Mouse (Mus musculus) limb, embryonic 10.5 days (tissue): Measurements from ENCODE around the gene Slc19a1. TPM values are rescaled to one million over a fixed set of nuclear protein-coding genes. Genes with fewer than 3 reads are reported as not detected.
A peak's percentile ranks its signal among the peaks of the same experiment; 100 is the strongest.

Experiments used
- DNase-seq: peaks from one replicate; pipeline ENCODE4 v3.0.0-alpha.2; 2017; ENCODE audit warnings: low spot score
- H3K27ac ChIP-seq: fragments of 300-500 bp; sonication (generic); 2 replicates; pipeline ENCODE4 v1.5.1; 2016; ENCODE audit warnings: mild to moderate bottlenecking
- H3K27me3 ChIP-seq: fragments of 300-500 bp; sonication (generic); 2 replicates; pipeline ENCODE4 v1.6.1; 2016; ENCODE audit warnings: low read depth, mild to moderate bottlenecking; ENCODE audit not compliant: poor library complexity, severe bottlenecking
- H3K36me3 ChIP-seq: fragments of 300-500 bp; sonication (generic); 2 replicates; pipeline ENCODE4 v1.6.1; 2016; ENCODE audit warnings: mild to moderate bottlenecking, moderate library complexity
- H3K4me1 ChIP-seq: fragments of 300-500 bp; sonication (generic); 2 replicates; pipeline ENCODE4 v1.6.1; 2016
- H3K4me3 ChIP-seq: fragments of 300-500 bp; sonication (generic); 2 replicates; pipeline ENCODE4 v1.5.1; 2016; ENCODE audit warnings: mild to moderate bottlenecking, moderate library complexity
- H3K9me3 ChIP-seq: fragments of 300-500 bp; sonication (generic); replicated peaks from 2 replicates; pipeline ENCODE4 v1.6.1; 2016; ENCODE audit warnings: mild to moderate bottlenecking
- WGBS: fragments of 180-500 bp; shearing (Covaris S2); methylation state at CpG from one replicate; pipeline ENCODE4 v1.1.7; 2016; 5-methylcytosine and 5-hydroxymethylcytosine counted together
- polyA plus RNA-seq: library from polyadenylated mRNA; unstranded; fragments of >200 nt; fragmentation: Nextera tagmentation; extraction: Ambion mirVana; gene quantifications from 2 replicates; pipeline ENCODE4 v1.2.1, GENCODE M21; 2016

Gene Slc19a1
- polyA plus RNA-seq, 1 experiment from 2014 or later: 42.4 TPM

DNA sequence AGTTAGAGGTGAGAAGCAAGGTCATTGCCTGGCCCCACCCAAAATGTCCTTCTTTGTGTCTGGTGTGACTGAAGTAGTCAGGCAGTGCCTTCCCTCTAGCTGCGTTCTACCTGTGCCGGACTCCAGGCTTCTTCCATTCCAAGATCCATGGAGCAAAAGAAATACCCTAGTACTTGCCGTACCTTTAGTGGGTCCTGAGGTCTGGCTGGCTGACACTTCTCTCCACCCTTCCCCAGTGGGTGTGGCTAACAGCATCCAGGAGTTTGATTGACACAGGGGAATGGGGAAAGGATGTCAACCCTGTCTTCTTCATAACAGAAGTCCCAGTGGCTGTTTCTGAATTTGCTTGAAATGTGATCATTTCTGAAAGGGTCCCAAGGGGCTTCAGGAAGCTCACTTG, 16.6 kb downstream of the Slc19a1 start:
- Histone ChIP-seq H3K36me3 (peaks cover 98% of the 10 kb centered on the region), H3K4me1 (no peaks in the 10 kb centered on the region), H3K4me3 (no peak overlapping the region), H3K9me3 (no peaks in the 10 kb centered on the region), H3K27me3 (no peaks in the 10 kb centered on the region), H3K27ac (no peak overlapping the region)
- WGBS: 92% methylated on average over 3 of the region's 3 CpGs
- no peak for DNase-seq

DNA sequence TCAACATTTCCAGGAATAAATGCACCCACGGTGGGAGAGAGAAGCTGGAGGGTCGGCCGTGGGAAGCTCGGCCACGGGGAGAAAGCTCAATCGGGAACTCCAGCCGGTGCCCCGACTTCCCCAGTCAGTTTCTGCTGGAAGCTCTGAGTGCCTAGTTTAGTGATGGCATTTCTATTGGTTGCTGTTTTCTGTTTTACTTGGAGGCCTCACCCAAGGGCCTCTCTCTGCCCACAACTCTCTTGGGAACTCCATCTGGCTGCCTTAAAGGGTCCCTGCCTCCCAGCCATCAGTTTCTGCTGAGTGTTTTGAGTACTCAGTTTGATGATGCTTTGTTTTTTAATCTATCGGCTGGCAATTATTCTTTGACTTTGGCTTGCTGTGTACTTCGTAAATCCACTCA, 24.7 kb downstream of the Slc19a1 start:
- no peaks in the 10 kb centered on the region for H3K9me3 ChIP-seq
- WGBS: 84% methylated on average over 10 of the region's 10 CpGs
- H3K27ac ChIP-seq: no peak overlapping the region
- DNase-seq: no peak
- no peaks in the 10 kb centered on the region for H3K4me1 ChIP-seq
- H3K27me3 ChIP-seq: no peaks in the 10 kb centered on the region
- H3K4me3 ChIP-seq: no peak overlapping the region
- peaks cover 43% of the 10 kb centered on the region for H3K36me3 ChIP-seq

DNA sequence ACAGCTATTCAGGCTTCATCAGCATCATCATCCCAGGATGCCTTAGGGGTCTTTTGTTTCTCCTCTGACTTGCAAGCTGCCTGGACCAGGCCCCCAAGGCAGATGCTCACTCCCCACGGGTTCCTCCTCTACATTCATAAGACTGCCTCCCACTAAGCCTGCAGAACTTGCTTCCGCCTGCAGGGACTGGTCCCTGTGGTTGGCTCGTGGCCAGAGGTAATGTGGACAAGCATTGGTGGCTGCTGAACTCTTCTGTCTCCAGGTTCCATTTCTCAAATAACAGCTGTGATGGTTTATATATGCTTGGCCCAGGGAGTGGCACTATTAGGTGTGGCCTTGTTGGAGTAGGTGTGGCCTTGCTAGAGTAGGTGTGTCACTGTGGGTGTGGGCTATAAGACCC, 29.4 kb downstream of the Slc19a1 start:
- H3K4me3 ChIP-seq: no peak overlapping the region
- H3K27me3 ChIP-seq: no peaks in the 10 kb centered on the region
- H3K4me1 ChIP-seq: no peaks in the 10 kb centered on the region
- no peaks in the 10 kb centered on the region for H3K9me3 ChIP-seq
- H3K36me3 ChIP-seq: peaks cover 29% of the 10 kb centered on the region
- 84% methylated on average over 3 of the region's 3 CpGs for WGBS
- H3K27ac ChIP-seq: no peak overlapping the region
- DNase-seq: no peak

DNA sequence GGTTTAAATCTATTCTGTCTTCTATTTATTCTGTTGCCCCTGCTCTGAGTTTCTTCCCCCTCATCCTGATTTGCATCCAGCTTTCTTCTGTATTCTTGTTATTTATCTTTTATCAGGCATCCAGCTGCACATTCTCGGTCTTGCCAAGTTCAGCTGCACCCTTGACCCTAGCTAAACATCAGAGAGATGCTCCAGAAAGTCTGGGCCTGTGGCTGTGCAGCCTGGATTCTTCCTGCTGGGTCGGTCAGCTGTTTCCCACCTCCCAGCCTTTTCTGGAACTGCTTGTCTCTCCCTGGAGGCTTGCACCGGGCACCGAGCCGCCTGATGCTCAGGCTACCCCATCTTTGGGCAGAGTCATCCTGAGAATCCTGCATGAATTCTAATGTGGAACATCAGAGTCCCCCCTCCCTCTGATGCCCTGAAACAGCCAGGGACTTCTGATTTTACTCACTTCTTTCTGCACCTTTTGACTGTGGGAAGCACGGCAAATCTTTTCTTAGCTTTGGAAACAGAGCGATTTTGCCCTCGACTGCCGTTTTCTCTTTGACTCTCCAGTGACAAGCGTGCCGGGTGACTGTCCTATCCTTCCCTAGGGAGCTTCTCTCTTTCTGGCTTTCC, 30.5 kb downstream of the Slc19a1 start:
- H3K9me3 ChIP-seq: no peaks in the 10 kb centered on the region
- H3K36me3 ChIP-seq: peaks cover 40% of the 10 kb centered on the region
- H3K4me1 ChIP-seq: no peaks in the 10 kb centered on the region
- DNase-seq: no peak
- no peak overlapping the region for H3K27ac ChIP-seq
- no peaks in the 10 kb centered on the region for H3K27me3 ChIP-seq
- no peak overlapping the region for H3K4me3 ChIP-seq
- 92% methylated on average over 11 of the region's 11 CpGs for WGBS

DNA sequence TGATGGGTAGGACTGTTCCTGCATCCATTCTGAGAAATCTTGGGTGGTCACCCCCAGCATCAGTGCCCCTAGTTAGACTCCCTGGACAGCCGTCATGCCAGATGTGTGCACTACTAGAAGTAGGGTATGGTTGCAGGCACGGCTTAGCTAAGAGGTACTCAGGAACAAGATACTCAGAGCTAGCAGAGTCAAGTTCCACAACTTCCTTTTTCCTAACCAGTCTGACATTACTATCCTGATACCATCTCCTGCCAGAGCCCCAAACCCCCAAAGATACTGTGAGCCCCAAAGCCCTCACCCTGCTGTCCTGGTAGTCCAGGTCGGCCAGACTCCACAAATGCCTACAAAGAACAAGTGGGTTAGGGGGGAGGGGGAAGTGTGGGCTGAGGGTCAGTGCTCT, 32.2 kb downstream of the Slc19a1 start:
- Histone ChIP-seq H3K27ac (no peak overlapping the region), H3K27me3 (no peaks in the 10 kb centered on the region), H3K36me3 (peaks cover 51% of the 10 kb centered on the region), H3K9me3 (no peaks in the 10 kb centered on the region), H3K4me3 (no peak overlapping the region), H3K4me1 (no peaks in the 10 kb centered on the region)
- 90% methylated on average over 3 of the region's 3 CpGs for WGBS
- DNase-seq: no peak

DNA sequence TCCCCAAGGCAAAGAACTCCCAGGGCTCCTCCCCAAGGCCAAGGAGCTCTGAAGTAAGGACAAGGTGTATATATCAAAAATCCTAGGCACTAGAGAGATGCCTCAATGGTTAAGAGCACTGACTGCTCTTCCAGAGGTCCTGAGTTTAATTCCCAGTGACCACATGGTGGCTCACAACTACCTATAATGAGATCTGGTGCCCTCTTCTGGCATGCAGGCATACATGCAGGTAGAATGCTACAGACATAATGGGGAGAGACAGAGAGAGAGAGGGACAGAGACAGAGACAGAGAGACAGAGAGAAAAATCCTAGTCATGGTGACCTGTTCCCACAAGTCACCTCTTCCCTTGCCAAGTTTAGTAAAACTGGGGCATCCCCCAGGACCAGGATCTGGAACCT, 32.6 kb downstream of the Slc19a1 start:
- H3K4me3 ChIP-seq: no peak overlapping the region
- no peak overlapping the region for H3K27ac ChIP-seq
- no peaks in the 10 kb centered on the region for H3K27me3 ChIP-seq
- DNase-seq: no peak
- H3K36me3 ChIP-seq: peaks cover 56% of the 10 kb centered on the region
- no peaks in the 10 kb centered on the region for H3K9me3 ChIP-seq
- no peaks in the 10 kb centered on the region for H3K4me1 ChIP-seq

DNA sequence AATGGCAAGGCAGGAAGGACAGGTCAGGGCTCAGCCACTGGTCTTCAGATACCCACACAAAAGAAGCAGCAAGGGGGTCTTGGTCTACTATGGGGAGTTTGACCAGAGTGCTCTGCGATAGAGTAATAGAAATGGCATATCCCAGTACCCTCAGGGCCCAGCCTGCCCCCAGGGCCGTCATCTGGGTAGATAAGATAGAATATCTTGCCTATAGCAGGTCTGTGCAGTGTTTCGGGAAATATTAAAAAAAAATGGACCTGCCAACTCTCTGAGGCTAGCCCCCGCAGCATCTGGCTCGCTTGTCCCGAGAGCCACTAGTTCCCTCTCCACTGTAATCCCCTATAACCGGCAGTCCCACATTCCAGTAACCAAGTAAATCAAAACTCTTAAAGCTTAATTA, 36.4 kb downstream of the Slc19a1 start:
- WGBS: 91% methylated on average over 7 of the region's 7 CpGs
- H3K36me3 ChIP-seq: peaks cover 81% of the 10 kb centered on the region
- no peaks in the 10 kb centered on the region for H3K4me1 ChIP-seq
- no peaks in the 10 kb centered on the region for H3K27me3 ChIP-seq
- no peaks in the 10 kb centered on the region for H3K9me3 ChIP-seq
- H3K4me3 ChIP-seq: no peak overlapping the region
- H3K27ac ChIP-seq: no peak overlapping the region
- DNase-seq: no peak

DNA sequence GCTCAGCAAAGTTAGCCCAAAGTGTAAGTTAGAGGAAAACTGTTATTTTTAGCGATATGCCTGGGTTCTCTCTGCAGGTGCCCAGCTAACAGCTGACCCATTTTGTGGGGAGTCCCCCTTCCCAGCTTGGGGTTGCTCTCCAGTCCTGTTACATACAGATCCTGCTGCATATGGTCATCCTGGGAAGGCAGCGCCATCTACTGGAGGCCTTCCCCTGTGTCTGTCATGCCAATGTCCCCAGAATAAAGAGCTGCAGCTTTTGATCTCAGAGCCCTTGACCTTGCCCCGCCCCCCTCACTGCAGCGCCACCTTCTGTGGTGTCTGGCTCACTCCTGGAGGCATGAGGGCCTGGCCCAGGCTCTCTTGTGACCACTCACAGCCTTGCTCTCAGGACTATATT, 38.0 kb downstream of the Slc19a1 start:
- H3K4me1 ChIP-seq: no peaks in the 10 kb centered on the region
- H3K9me3 ChIP-seq: no peaks in the 10 kb centered on the region
- WGBS: 54% methylated on average over 4 of the region's 4 CpGs
- DNase-seq: peak; percentile 71
- no peak overlapping the region for H3K4me3 ChIP-seq
- H3K27ac ChIP-seq: no peak overlapping the region
- H3K27me3 ChIP-seq: no peaks in the 10 kb centered on the region
- peaks cover 78% of the 10 kb centered on the region for H3K36me3 ChIP-seq

DNA sequence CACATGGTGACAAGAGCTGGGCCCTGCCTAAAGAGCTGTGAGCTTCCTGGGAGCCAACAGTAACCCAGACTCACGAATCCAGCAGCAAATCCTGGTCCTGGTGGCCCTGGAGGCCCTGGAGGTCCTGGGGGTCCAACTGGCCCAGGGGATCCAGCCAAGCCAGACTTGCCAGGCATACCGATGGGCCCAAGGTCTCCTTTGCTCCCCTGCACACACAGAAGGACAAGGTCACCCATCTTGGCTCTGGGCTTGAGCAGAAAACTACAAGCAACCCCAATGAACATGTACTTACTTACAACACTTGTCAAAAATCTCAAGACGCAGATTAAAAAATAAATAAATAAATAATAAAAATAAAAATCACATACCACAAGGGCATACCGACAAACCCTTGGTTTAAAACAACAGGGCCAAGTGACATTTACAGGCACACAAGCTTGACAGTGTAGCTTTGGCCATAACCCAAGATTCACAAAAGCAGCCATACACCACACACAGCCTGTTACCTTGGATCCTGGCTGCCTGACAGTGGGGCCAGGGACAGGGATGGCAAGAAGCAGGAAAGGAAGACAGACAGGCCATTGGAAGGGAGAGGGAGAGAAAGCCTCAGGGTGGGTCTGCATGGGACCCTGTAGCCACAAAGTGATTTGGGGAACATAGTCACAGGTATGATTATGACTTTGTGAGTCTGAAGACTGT, 42.4 kb downstream of the Slc19a1 start:
- DNase-seq: no peak
- H3K4me3 ChIP-seq: no peak overlapping the region
- WGBS: 93% methylated on average over 4 of the region's 4 CpGs
- no peaks in the 10 kb centered on the region for H3K9me3 ChIP-seq
- H3K27me3 ChIP-seq: no peaks in the 10 kb centered on the region
- no peak overlapping the region for H3K27ac ChIP-seq
- peaks cover 85% of the 10 kb centered on the region for H3K36me3 ChIP-seq
- H3K4me1 ChIP-seq: no peaks in the 10 kb centered on the region

DNA sequence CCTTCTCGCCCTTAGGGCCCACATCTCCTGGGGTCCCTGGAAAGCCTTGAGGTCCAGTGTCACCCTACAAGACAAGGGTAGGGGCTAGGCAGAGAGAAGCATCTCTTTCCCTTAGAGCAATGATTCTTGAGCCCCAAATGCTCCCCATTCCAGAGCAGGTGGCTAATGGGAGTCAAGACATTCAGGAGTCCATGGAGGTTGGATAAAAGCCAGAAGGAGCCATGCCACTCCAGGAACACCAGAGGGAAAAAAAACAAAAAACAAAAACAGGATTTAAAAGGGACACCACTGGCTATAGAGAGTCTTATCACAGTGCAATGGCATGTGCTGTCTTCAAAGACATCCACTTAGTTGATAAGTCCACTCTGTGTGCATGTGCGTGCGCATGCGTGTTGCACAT, 46.4 kb downstream of the Slc19a1 start:
- Histone ChIP-seq H3K9me3 (no peaks in the 10 kb centered on the region), H3K27me3 (no peaks in the 10 kb centered on the region), H3K27ac (no peak overlapping the region), H3K4me1 (no peaks in the 10 kb centered on the region), H3K36me3 (peaks cover 69% of the 10 kb centered on the region), H3K4me3 (no peak overlapping the region)
- 95% methylated on average over 4 of the region's 4 CpGs for WGBS
- no peak for DNase-seq

DNA sequence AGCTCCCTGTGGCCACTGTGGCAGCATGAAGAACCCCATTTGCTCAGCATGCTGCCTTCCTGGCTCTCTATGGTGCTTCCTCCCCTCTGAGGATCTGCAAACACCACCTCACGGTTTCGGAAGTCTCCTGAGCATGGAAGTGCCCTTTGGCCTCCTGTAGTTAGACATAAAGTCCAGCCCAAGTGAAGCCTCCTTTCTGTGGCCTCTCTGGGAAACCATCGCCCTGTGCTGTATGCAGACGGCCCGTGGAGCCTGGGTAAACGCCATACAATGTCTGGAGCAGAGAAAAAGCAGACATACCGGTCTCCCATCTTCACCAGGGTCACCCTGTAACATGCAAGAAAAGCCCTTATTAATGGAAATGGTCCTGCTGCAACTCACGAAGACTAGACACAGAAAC, 46.9 kb downstream of the Slc19a1 start:
- H3K4me3 ChIP-seq: no peak overlapping the region
- no peak for DNase-seq
- H3K4me1 ChIP-seq: no peaks in the 10 kb centered on the region
- peaks cover 66% of the 10 kb centered on the region for H3K36me3 ChIP-seq
- 88% methylated on average over 8 of the region's 8 CpGs for WGBS
- H3K27ac ChIP-seq: no peak overlapping the region
- H3K9me3 ChIP-seq: no peaks in the 10 kb centered on the region
- no peaks in the 10 kb centered on the region for H3K27me3 ChIP-seq

DNA sequence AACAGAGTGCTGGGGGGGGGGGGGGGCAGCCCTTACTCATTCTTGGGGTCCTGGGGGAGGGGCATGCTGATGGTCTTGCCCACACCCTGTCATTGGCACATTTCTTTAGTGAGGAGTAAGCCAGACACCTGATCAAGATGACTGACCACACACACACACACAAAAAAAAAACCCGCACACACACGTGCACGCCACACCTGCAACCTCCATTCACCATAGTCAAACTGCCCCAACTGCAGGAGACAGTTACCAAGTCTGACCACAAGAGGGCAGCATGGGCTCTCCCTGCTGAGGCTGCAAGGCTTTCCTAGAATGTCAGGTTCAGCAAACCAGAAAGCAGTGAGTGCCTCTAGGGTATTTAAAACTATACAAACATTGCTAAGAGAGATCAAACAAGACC, 50.4 kb downstream of the Slc19a1 start:
- H3K27ac ChIP-seq: no peak overlapping the region
- peak; percentile 85 for DNase-seq
- H3K27me3 ChIP-seq: no peaks in the 10 kb centered on the region
- H3K4me1 ChIP-seq: no peaks in the 10 kb centered on the region
- WGBS: 33% methylated on average over 3 of the region's 3 CpGs
- no peak overlapping the region for H3K4me3 ChIP-seq
- H3K36me3 ChIP-seq: peaks cover 70% of the 10 kb centered on the region
- H3K9me3 ChIP-seq: no peaks in the 10 kb centered on the region

DNA sequence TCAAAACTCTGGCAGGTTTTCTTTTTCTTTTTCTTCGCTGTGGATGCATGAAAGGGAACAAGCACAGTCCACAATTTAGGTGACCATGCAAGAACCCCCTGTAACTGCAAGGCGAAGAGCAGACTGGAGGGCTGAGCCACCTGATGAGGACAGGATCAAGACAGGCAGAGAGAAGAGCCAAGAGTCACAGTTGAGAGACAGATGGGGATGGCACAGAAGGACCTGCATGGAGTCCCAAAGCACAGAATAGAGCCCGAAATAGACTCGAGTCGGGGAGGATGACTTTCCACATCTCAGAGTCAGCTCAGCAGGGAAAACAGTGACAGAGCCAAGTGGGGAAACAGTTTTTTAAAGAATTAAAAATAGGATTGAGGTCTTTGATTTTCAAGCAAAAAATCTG, 50.9 kb downstream of the Slc19a1 start:
- Histone ChIP-seq H3K4me1 (no peaks in the 10 kb centered on the region), H3K27ac (no peak overlapping the region), H3K9me3 (no peaks in the 10 kb centered on the region), H3K36me3 (peaks cover 70% of the 10 kb centered on the region), H3K4me3 (no peak overlapping the region), H3K27me3 (no peaks in the 10 kb centered on the region)
- 76% methylated on average over 5 of the region's 5 CpGs for WGBS
- no peak for DNase-seq

DNA sequence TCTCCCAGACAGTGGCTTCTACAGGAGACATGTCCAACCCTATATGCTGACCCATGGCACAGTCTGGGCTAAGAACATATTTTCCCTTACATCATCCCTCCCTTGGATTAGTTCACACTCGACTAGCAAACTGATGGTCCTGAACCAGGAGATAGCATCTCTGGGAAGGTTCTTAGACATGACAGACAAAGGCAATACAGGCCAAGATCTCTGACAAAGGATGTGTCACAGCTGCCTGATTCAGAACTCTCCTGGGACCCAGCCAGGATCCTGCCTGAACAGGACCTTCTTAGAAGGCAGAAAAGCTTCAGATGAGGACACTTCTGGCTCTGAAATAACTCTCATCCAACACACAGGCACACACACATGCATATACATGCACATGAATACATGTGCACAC, 52.5 kb downstream of the Slc19a1 start:
- no peak for DNase-seq
- WGBS: 71% methylated on average over 1 of the region's 1 CpGs
- Histone ChIP-seq H3K4me1 (no peaks in the 10 kb centered on the region), H3K27ac (no peak overlapping the region), H3K36me3 (peaks cover 62% of the 10 kb centered on the region), H3K27me3 (no peaks in the 10 kb centered on the region), H3K4me3 (no peak overlapping the region), H3K9me3 (no peaks in the 10 kb centered on the region)
